14 mouse cellular contexts compared by ENCODE assay signal in genomic region chr6:95685242-95685641, GRCm38 (mm10).
"Had no signal": no experiment of that assay in that cellular context is flagged by ENCODE, and none has a peak within 500 bp of the region (broad histone marks: within the 10 kb centered on the region; RNA-seq: fewer than 3 reads in every experiment).

No protein-coding gene starts in this region.

- H3K27ac ChIP-seq: kidney, postnatal 0 days; limb, embryonic 13.5 days; liver, embryonic 14.5 days; midbrain, embryonic 10.5 days had no signal

- H3K4me3 ChIP-seq: limb, embryonic 13.5 days; midbrain, embryonic 10.5 days had no signal

- DNase-seq: kidney, adult 11 months; kidney, adult 9 months; kidney, postnatal 36 days; left cerebral cortex, postnatal 4 days; lung, adult 18-20 months; lung, postnatal 14 days; midbrain, embryonic 14.5 days; right cerebral cortex, postnatal 25 days; thymus, adult 2 months; thymus, postnatal 25 days had no signal
